Mouse (Mus musculus) ES-E14 (cell line): ENCODE data around the gene Rubcn.

Experiments
- CHD2 ChIP-seq: IDR thresholded peaks from 2 replicates; pipeline ENCODE4 v1.6.1; 2014; ENCODE audit warnings: mild to moderate bottlenecking, low read depth, low read length, inconsistent platforms
- HCFC1 ChIP-seq: IDR thresholded peaks from 2 replicates; pipeline ENCODE4 v1.6.1; 2012; ENCODE audit warnings: low read length, inconsistent platforms, borderline replicate concordance; ENCODE audit not compliant: insufficient read depth
- MAFK ChIP-seq: IDR thresholded peaks from 2 replicates; pipeline ENCODE4 v1.6.1; 2014; ENCODE audit warnings: mild to moderate bottlenecking, low read depth, low read length, inconsistent platforms; ENCODE audit not compliant: insufficient read depth
- ZC3H11A ChIP-seq: IDR thresholded peaks from 2 replicates; pipeline ENCODE4 v1.6.1; 2012; ENCODE audit warnings: low read depth, mild to moderate bottlenecking, inconsistent platforms, low read length, borderline replicate concordance
- ZNF384 ChIP-seq: IDR thresholded peaks from 2 replicates; pipeline ENCODE4 v1.6.1; 2012; ENCODE audit warnings: low read depth, low read length, inconsistent platforms

GRCm38 (mm10) chr16:32878157-32878598 is 612 bp upstream of the Rubcn start:
- TF ChIP-seq CHD2 (no peak), ZC3H11A (no peak), MAFK (no peak), HCFC1 (no peak), ZNF384 (no peak)
